Mouse (Mus musculus): ENCODE measurements around the gene Xrcc4. TPM values are rescaled to one million over a fixed set of nuclear protein-coding genes. Genes with fewer than 3 reads are reported as not detected.
"Not testable (repeated sequence)": the region's sequence is repeated elsewhere in the genome, so short reads cannot be mapped to it uniquely, and the experiment has no call there.

Gene Xrcc4
- polyA plus RNA-seq, 1 experiment from 2014 or later, result 15.6 TPM

GRCm38 (mm10) chr13:89780276-89780675 is 309.1 kb downstream of the Xrcc4 start:
- H3K4me1 ChIP-seq (ENCODE audit: control insufficient read depth, insufficient read depth, low read length), result 0 out of 2 replicates have a peak, but pooled peaks cover 4% of the 10 kb centered on the region
- H3K4me2 ChIP-seq (ENCODE audit: low read length), result no peak overlapping the region
- no peak overlapping the region for H3K27ac ChIP-seq (replicated peaks; ENCODE audit: low read depth, low read length)
- DNase-seq (no peak), ATAC-seq (ENCODE audit: low FRiP score, low TSS enrichment) (no peak)
- WGBS, result 41% methylated on average over 3 of the region's 3 CpGs
- no peaks in the 10 kb centered on the region for H3K27me3 ChIP-seq (ENCODE audit: control insufficient read depth, insufficient read depth, low read length)
- no peak overlapping the region for H3K9ac ChIP-seq (replicated peaks; ENCODE audit: low read length)
- H3K36me3 ChIP-seq (ENCODE audit: control insufficient read depth, insufficient read depth, low read length), result no peaks in the 10 kb centered on the region
- H3K9me3 ChIP-seq (ENCODE audit: control insufficient read depth, low read length), result no peaks in the 10 kb centered on the region
- H3K4me3 ChIP-seq (replicated peaks; ENCODE audit: low read depth, low read length), result no peak overlapping the region

DNA sequence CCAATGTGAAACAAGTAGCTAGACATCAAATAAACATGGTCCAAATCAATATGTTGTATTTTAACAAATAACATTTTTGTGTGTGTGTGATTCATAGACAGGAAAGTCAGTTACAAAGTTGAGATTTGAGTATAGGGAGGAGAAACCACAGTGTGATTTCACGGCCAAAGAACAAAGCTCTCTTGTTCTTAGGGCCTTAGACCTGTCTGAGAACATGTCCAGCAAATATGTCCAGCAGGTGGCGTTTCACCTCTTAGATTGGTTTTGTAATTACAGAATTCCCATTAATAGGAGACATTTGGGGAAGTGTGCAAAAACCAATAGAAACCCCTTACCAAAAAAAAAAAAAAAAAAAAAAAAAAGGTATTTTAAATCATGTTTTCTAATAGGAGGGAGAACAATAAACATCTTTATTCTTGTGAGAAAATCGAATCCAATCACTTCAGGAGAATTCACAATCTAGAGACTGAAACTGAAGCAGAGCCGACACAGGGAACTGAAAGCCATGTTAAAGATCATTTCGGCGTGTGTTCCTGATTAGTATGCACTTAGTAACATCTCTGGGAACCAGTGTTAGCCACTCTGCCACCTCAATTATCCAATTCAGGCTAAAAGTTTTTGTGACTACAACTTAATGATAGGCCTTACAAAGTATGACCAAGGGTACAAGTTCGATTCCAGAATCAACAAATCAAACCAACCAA is 310.0 kb downstream of the Xrcc4 start:
- H3K36me3 ChIP-seq (ENCODE audit: control insufficient read depth, insufficient read depth, low read length), result no peaks in the 10 kb centered on the region
- H3K4me3 ChIP-seq (replicated peaks; ENCODE audit: low read depth, low read length), result no peak overlapping the region
- ATAC-seq (ENCODE audit: low FRiP score, low TSS enrichment) (0 out of 2 replicates have a peak, but pooled peaks have one; percentile 34), DNase-seq (peak; percentile 90)
- no peak overlapping the region for H3K4me2 ChIP-seq (ENCODE audit: low read length)
- no peaks in the 10 kb centered on the region for H3K27me3 ChIP-seq (ENCODE audit: control insufficient read depth, insufficient read depth, low read length)
- 0 out of 2 replicates have a peak, but pooled peaks cover 4% of the 10 kb centered on the region for H3K4me1 ChIP-seq (ENCODE audit: control insufficient read depth, insufficient read depth, low read length)
- no peak overlapping the region for H3K27ac ChIP-seq (replicated peaks; ENCODE audit: low read depth, low read length)
- H3K9ac ChIP-seq (replicated peaks; ENCODE audit: low read length), result no peak overlapping the region
- WGBS, result 61% methylated on average over 7 of the region's 7 CpGs
- no peaks in the 10 kb centered on the region for H3K9me3 ChIP-seq (ENCODE audit: control insufficient read depth, low read length)

DNA sequence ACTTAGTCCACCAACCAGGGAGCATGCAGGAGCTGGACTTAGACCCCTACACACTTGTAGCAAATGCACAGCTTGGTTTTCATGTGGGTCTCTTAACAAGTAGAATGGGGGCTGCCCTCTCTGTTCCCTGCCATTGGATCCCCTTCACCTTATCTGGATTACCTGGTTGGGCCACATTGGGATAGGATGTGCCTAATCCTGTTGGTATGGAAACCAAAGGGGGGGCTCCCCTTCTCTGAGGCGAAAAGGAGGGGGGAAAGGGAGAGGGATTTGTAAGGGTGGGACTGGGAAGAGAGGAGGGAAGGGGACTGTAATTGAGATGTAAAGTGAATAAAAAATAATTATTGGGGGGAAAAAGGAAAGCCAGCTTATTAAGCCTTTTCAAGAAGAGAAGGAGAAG is 311.6 kb downstream of the Xrcc4 start:
- 10% methylated on average over 1 of the region's 1 CpGs for WGBS
- Histone ChIP-seq H3K27ac (replicated peaks; ENCODE audit: low read depth, low read length) (no peak overlapping the region), H3K9me3 (ENCODE audit: control insufficient read depth, low read length) (no peaks in the 10 kb centered on the region), H3K9ac (replicated peaks; ENCODE audit: low read length) (no peak overlapping the region), H3K4me2 (ENCODE audit: low read length) (no peak overlapping the region), H3K4me1 (ENCODE audit: control insufficient read depth, insufficient read depth, low read length) (0 out of 2 replicates have a peak, but pooled peaks cover 4% of the 10 kb centered on the region), H3K4me3 (replicated peaks; ENCODE audit: low read depth, low read length) (no peak overlapping the region), H3K27me3 (ENCODE audit: control insufficient read depth, insufficient read depth, low read length) (no peaks in the 10 kb centered on the region), H3K36me3 (ENCODE audit: control insufficient read depth, insufficient read depth, low read length) (no peaks in the 10 kb centered on the region)
- DNase-seq (no peak), ATAC-seq (ENCODE audit: low FRiP score, low TSS enrichment) (peak; percentile 47; the same call in 1 of the 2 replicates)

DNA sequence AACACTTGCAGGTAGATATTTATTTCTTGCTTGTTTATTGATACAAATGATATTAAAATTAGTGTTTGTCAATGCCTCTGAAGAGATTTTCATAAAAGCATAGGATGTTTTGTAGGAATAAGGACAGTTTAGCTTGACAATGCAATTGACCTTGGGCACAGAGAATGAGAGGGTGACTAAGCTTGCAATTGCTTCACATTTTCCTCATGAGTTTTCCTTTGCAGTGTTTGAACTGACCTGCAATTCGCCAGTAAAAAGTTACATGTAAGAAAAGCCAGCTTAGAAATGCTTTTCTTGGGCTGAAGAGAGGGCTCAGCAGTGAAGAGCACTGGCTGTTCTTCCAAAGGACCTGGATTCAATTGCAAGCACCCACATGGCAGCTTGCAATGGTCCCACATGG is 312.3 kb downstream of the Xrcc4 start:
- H3K4me1 ChIP-seq (ENCODE audit: control insufficient read depth, insufficient read depth, low read length), result 0 out of 2 replicates have a peak, but pooled peaks cover 4% of the 10 kb centered on the region
- H3K4me3 ChIP-seq (replicated peaks; ENCODE audit: low read depth, low read length), result no peak overlapping the region
- no peaks in the 10 kb centered on the region for H3K36me3 ChIP-seq (ENCODE audit: control insufficient read depth, insufficient read depth, low read length)
- no peaks in the 10 kb centered on the region for H3K27me3 ChIP-seq (ENCODE audit: control insufficient read depth, insufficient read depth, low read length)
- ATAC-seq (ENCODE audit: low FRiP score, low TSS enrichment) (no peak), DNase-seq (no peak)
- no peak overlapping the region for H3K9ac ChIP-seq (replicated peaks; ENCODE audit: low read length)
- no peak overlapping the region for H3K4me2 ChIP-seq (ENCODE audit: low read length)
- H3K9me3 ChIP-seq (ENCODE audit: control insufficient read depth, low read length), result no peaks in the 10 kb centered on the region
- 86% methylated on average over 1 of the region's 1 CpGs for WGBS
- H3K27ac ChIP-seq (replicated peaks; ENCODE audit: low read depth, low read length), result no peak overlapping the region

- DNase-seq (no peak), ATAC-seq (ENCODE audit: low FRiP score, low TSS enrichment) (no peak)
- H3K27me3 ChIP-seq (ENCODE audit: control insufficient read depth, insufficient read depth, low read length), result no peaks in the 10 kb centered on the region
- H3K4me2 ChIP-seq (ENCODE audit: low read length), result no peak overlapping the region
- 82% methylated on average over 1 of the region's 1 CpGs for WGBS
- no peak overlapping the region for H3K4me3 ChIP-seq (replicated peaks; ENCODE audit: low read depth, low read length)
- no peaks in the 10 kb centered on the region for H3K36me3 ChIP-seq (ENCODE audit: control insufficient read depth, insufficient read depth, low read length)
- no peak overlapping the region for H3K27ac ChIP-seq (replicated peaks; ENCODE audit: low read depth, low read length)
- no peak overlapping the region for H3K9ac ChIP-seq (replicated peaks; ENCODE audit: low read length)
- H3K9me3 ChIP-seq (ENCODE audit: control insufficient read depth, low read length), result no peaks in the 10 kb centered on the region
- H3K4me1 ChIP-seq (ENCODE audit: control insufficient read depth, insufficient read depth, low read length), result no peaks in the 10 kb centered on the region
These were observed 322.9 kb downstream of the Xrcc4 start for GRCm38 (mm10) chr13:89766551-89766950.

DNA sequence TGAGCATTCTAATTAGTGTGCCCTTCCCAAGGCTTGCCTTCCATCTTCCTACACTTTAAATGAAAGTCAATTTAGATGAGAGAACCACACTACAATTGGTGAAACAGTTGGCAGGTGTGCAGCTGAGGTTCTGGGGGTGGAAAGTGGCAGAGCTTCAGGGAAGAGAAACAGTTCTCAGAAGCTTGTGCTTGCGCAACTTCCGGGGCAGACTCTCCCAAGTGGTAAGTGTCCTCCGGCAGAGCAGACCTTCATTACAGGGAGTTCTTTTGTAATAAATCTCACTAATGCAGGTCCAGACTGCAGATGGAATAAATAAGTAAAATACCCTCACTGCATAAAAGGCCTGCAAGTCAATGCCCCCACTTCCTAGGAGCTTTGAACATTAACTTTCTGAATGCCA is 323.4 kb downstream of the Xrcc4 start:
- no peak overlapping the region for H3K4me3 ChIP-seq (replicated peaks; ENCODE audit: low read depth, low read length)
- H3K4me1 ChIP-seq (ENCODE audit: control insufficient read depth, insufficient read depth, low read length), result no peaks in the 10 kb centered on the region
- H3K27me3 ChIP-seq (ENCODE audit: control insufficient read depth, insufficient read depth, low read length), result no peaks in the 10 kb centered on the region
- H3K27ac ChIP-seq (replicated peaks; ENCODE audit: low read depth, low read length), result no peak overlapping the region
- no peaks in the 10 kb centered on the region for H3K36me3 ChIP-seq (ENCODE audit: control insufficient read depth, insufficient read depth, low read length)
- ATAC-seq (ENCODE audit: low FRiP score, low TSS enrichment), result no peak
- no peak overlapping the region for H3K4me2 ChIP-seq (ENCODE audit: low read length)
- no peak for DNase-seq
- no peak overlapping the region for H3K9ac ChIP-seq (replicated peaks; ENCODE audit: low read length)
- H3K9me3 ChIP-seq (ENCODE audit: control insufficient read depth, low read length), result no peaks in the 10 kb centered on the region
- 96% methylated on average over 3 of the region's 3 CpGs for WGBS

GRCm38 (mm10) chr13:89762339-89762738 is 327.1 kb downstream of the Xrcc4 start:
- WGBS, result 81% methylated on average over 3 of the region's 3 CpGs

DNA sequence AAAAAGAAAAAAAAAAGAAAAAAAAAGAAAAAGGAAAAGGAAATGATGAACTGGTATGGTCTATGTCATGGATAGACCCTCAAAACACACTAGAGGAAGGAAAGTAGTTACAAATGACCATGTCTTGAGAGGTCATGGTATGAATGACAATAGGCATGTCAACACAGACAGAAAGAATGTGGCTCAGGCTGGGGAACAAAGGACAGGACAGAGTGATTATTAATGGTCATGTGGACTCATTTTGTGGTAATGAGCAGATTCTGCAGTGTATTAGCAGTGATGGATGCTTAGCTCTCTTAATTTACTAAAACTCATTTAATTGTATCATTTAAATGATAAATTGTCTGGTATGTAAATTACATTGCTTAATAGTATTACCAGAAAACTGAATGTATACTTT is 333.1 kb downstream of the Xrcc4 start:
- no peak overlapping the region for H3K27ac ChIP-seq (replicated peaks; ENCODE audit: low read depth, low read length)
- no peaks in the 10 kb centered on the region for H3K36me3 ChIP-seq (ENCODE audit: control insufficient read depth, insufficient read depth, low read length)
- DNase-seq (no peak), ATAC-seq (ENCODE audit: low FRiP score, low TSS enrichment) (no peak)
- H3K9me3 ChIP-seq (ENCODE audit: control insufficient read depth, low read length), result no peaks in the 10 kb centered on the region
- no peak overlapping the region for H3K4me2 ChIP-seq (ENCODE audit: low read length)
- H3K4me3 ChIP-seq (replicated peaks; ENCODE audit: low read depth, low read length), result no peak overlapping the region
- H3K9ac ChIP-seq (replicated peaks; ENCODE audit: low read length), result no peak overlapping the region
- no peaks in the 10 kb centered on the region for H3K27me3 ChIP-seq (ENCODE audit: control insufficient read depth, insufficient read depth, low read length)
- no peaks in the 10 kb centered on the region for H3K4me1 ChIP-seq (ENCODE audit: control insufficient read depth, insufficient read depth, low read length)

More at GRCm38 (mm10) chr13:89762339-89762738, 327.1 kb downstream of the Xrcc4 start:
- Histone ChIP-seq H3K36me3 (ENCODE audit: control insufficient read depth, insufficient read depth, low read length) (no peaks in the 10 kb centered on the region), H3K27me3 (ENCODE audit: control insufficient read depth, insufficient read depth, low read length) (no peaks in the 10 kb centered on the region), H3K4me2 (ENCODE audit: low read length) (no peak overlapping the region), H3K9me3 (ENCODE audit: control insufficient read depth, low read length) (no peaks in the 10 kb centered on the region), H3K9ac (replicated peaks; ENCODE audit: low read length) (no peak overlapping the region), H3K27ac (replicated peaks; ENCODE audit: low read depth, low read length) (no peak overlapping the region), H3K4me3 (replicated peaks; ENCODE audit: low read depth, low read length) (no peak overlapping the region), H3K4me1 (ENCODE audit: control insufficient read depth, insufficient read depth, low read length) (no peaks in the 10 kb centered on the region)
- ATAC-seq (ENCODE audit: low FRiP score, low TSS enrichment) (no peak), DNase-seq (no peak)

DNA sequence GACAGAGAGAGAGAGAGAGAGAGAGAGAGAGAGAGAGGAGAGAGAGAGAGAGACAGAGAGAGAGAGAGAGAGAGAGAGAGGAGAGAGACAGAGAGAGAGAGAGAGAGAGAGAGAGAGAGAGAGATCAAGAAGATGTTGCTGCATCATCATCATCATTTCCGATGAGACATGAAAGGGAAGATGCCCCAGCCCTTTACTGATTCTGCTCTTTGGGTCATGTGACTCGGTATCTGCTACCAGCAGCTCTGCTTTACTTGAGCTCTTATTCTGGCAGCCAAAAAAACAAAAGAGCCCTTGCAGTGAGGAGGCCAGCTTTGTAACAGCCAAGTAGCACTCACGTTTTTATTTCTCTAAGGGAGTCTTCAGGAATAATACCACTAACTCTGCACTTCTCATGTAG is 338.8 kb downstream of the Xrcc4 start:
- H3K4me2 ChIP-seq (ENCODE audit: low read length); H3K4me3 ChIP-seq (replicated peaks; ENCODE audit: low read depth, low read length); H3K9ac ChIP-seq (replicated peaks; ENCODE audit: low read length); DNase-seq; ATAC-seq (ENCODE audit: low FRiP score, low TSS enrichment); H3K27ac ChIP-seq (replicated peaks; ENCODE audit: low read depth, low read length); H3K27me3 ChIP-seq (ENCODE audit: control insufficient read depth, insufficient read depth, low read length); H3K4me1 ChIP-seq (ENCODE audit: control insufficient read depth, insufficient read depth, low read length); H3K36me3 ChIP-seq (ENCODE audit: control insufficient read depth, insufficient read depth, low read length); H3K9me3 ChIP-seq (ENCODE audit: control insufficient read depth, low read length): not testable (repeated sequence)
- 15% methylated on average over 3 of the region's 3 CpGs for WGBS

All from midbrain, embryonic 14.5 days (tissue).